Mouse (Mus musculus) midbrain, embryonic 15.5 days (tissue): ENCODE data around the gene Gm20696. TPM values are rescaled to one million over a fixed set of nuclear protein-coding genes. Genes with fewer than 3 reads are reported as not detected.

Experiments
- ATAC-seq: fragments of 200-750 bp; cut with Nextera tagmentation; replicated peaks from 2 replicates; pipeline ENCODE4 v1.8.0; 2017; ENCODE audit warnings: moderate TSS enrichment
- H3K27ac ChIP-seq: fragments of 300-500 bp; sonication (generic); 2 replicates; pipeline ENCODE4 v1.5.1; 2015; ENCODE audit warnings: mild to moderate bottlenecking, inconsistent platforms
- H3K27me3 ChIP-seq: fragments of 300-500 bp; sonication (generic); replicated peaks from 2 replicates; pipeline ENCODE4 v1.6.1; 2015; ENCODE audit warnings: inconsistent platforms
- H3K36me3 ChIP-seq: fragments of 300-500 bp; sonication (generic); replicated peaks from 2 replicates; pipeline ENCODE4 v1.6.1; 2015; ENCODE audit warnings: inconsistent platforms
- H3K4me1 ChIP-seq: fragments of 300-500 bp; sonication (generic); 2 replicates; pipeline ENCODE4 v1.6.1; 2015; ENCODE audit warnings: inconsistent platforms
- H3K4me2 ChIP-seq: fragments of 300-500 bp; sonication (generic); 2 replicates; pipeline ENCODE4 v1.6.1; 2015; ENCODE audit warnings: inconsistent platforms, mild to moderate bottlenecking, moderate library complexity
- H3K4me3 ChIP-seq: fragments of 300-500 bp; sonication (generic); 2 replicates; pipeline ENCODE4 v1.5.1; 2015; ENCODE audit warnings: mild to moderate bottlenecking, inconsistent platforms
- H3K9ac ChIP-seq: fragments of 300-500 bp; sonication (generic); 2 replicates; pipeline ENCODE4 v1.6.1; 2015; ENCODE audit warnings: mild to moderate bottlenecking, inconsistent platforms
- H3K9me3 ChIP-seq: fragments of 300-500 bp; sonication (generic); 2 replicates; pipeline ENCODE4 v1.6.1; 2016; ENCODE audit warnings: inconsistent platforms
- WGBS: fragments of 180-500 bp; shearing (Covaris S2); methylation state at CpG from one replicate; pipeline ENCODE4 v1.1.7; 2015; ENCODE audit warnings: mixed read lengths; 5-methylcytosine and 5-hydroxymethylcytosine counted together
- microRNA-seq: library from miRNA; unstranded; fragments of <30 nt; microRNA quantifications from one replicate; pipeline ENCODE4, GENCODE M21; 2016
- polyA plus RNA-seq: library from polyadenylated mRNA; unstranded; fragments of >200 nt; fragmentation: Nextera tagmentation; extraction: Ambion mirVana; gene quantifications from 2 replicates; pipeline ENCODE4 v1.2.1, GENCODE M21; 2015

Gene Gm20696
- polyA plus RNA-seq, 1 experiment from 2014 or later: 2.9 TPM

- Histone ChIP-seq H3K9ac (no peak overlapping the region), H3K36me3 (no peaks in the 10 kb centered on the region), H3K4me1 (peaks cover 6% of the 10 kb centered on the region), H3K27ac (no peak overlapping the region), H3K27me3 (no peaks in the 10 kb centered on the region), H3K4me2 (no peak overlapping the region), H3K9me3 (no peaks in the 10 kb centered on the region), H3K4me3 (no peak overlapping the region)
- ATAC-seq: no peak
- 77% methylated on average over 5 of the region's 5 CpGs for WGBS
Observed at GRCm38 (mm10) chr6:99211663-99212333, 454.8 kb downstream of the Gm20696 start.

DNA sequence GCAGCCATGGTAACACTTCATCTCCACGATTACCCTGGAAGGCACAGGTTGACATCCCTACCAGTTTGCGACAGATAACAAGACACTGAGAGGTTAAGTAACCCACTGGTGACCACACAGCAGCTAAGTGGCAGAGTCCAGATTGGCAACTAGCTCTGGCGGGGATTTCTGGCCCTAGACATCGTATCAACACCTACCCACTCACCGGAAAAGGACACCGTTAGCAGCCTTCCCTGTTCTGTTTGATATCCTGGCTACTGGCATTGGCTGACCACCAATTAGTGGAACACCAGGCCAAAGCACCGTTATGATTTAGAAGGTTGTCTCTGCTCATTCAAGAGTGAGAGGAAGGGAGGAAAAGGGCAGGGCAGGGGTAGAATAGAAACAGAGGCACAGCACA is 456.4 kb downstream of the Gm20696 start:
- peaks cover 19% of the 10 kb centered on the region for H3K4me1 ChIP-seq
- no peak overlapping the region for H3K27ac ChIP-seq
- H3K9ac ChIP-seq: no peak overlapping the region
- no peak overlapping the region for H3K4me3 ChIP-seq
- 82% methylated on average over 7 of the region's 7 CpGs for WGBS
- H3K4me2 ChIP-seq: no peak overlapping the region
- no peaks in the 10 kb centered on the region for H3K9me3 ChIP-seq
- ATAC-seq: no peak
- no peaks in the 10 kb centered on the region for H3K36me3 ChIP-seq
- H3K27me3 ChIP-seq: 0 out of 2 replicates have a peak, but pooled peaks cover under 1% of the 10 kb centered on the region

Small RNA genes lying within 50 kb of the gene (microRNA-seq; reads per million reads assigned to microRNA genes)
- not detected for gene Gm22328

Other genes starting within 250 kb of the Gm20696 start
- 84.1 and 85.2 TPM in 2 replicates for gene Foxp1, start 144.1 kb downstream of the Gm20696 start, polyA plus RNA-seq
- 8.6 TPM in 2 replicates for gene Eif4e3, start within 50 bp of the Gm20696 start, polyA plus RNA-seq
- 21.4 and 24.6 TPM in 2 replicates for gene Gpr27, start 25.9 kb upstream of the Gm20696 start, polyA plus RNA-seq
- gene Prok2, start 59.6 kb upstream of the Gm20696 start, polyA plus RNA-seq: 0.54 and 0.71 TPM in 2 replicates